Mouse (Mus musculus) CD4-positive naive resting alpha-beta T cell, adult 57 days (primary cell): ENCODE measurements around the gene Tm2d3. TPM values are rescaled to one million over a fixed set of nuclear protein-coding genes. Genes with fewer than 3 reads are reported as not detected.

ENCODE experiments used
- total RNA-seq: library from RNA; stranded (reverse); gene quantifications from one replicate; pipeline ENCODE4 v1.2.4, GENCODE M21; 2023

Gene Tm2d3
- 20.7 TPM for total RNA-seq

DNA sequence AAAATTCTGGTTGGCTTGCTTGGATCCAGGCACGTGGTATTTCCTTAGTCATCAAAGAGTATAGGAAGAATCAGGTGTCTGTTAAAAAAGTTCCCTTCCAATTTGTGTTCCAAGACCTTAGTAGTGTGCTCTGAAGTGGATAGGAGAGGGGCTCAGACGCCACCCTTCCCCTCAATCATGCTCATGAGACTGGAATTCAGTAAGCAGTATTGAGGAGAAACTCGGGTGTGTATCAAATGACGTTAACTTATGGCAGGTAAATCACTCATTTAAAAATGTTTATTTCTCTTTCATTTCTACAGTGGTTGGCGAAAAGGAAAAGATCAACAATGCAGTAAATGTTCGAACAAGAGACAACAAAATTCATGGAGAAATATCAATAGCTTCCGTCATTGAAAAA is at the start of gene Tm2d3:
Tm2d3 (plus strand) TSS at position 301 of the 400 bp plus-strand sequence.

DNA sequence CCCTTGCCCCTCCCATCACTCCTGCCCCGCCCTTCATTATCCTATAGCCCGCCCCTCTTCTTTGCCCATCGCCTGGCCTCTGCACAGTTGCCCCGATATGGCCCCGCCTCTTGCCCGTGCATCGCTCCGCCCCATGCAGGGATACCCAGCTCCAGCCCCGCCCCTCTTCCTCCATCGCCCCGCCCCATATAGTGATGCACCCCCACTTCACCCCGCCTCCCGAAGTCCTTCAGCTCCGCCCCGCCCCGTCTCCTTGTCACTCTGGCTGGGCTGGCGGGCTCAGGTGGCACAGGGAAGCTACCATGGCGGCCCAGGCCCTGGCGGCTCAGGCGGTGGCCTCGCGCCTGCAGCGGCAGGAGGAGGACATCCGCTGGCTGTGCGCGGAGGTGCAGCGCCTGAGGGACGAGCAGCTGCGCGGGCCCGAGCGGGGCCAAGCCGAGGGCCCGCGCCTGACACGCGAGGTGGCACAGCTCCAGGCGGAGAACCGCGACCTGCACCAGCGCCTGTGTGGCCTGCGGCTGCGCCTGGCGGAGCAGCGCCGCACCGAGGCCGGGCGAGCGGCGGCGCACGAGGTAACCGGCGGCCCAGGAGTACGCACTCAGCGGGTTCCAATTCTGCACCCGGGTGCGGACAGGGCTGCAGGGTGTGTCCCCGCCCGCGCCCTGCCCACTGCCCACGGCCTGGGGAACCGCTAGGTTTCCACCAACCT is 46.2 kb upstream of the Tm2d3 start, which contains the start of gene Tarsl2:
Tarsl2 (plus strand) TSS at position 256 of the 709 bp plus-strand sequence.

Other genes starting within 250 kb of the Tm2d3 start
- gene Tjp1, start 163.4 kb upstream of the Tm2d3 start, total RNA-seq: 1.7 TPM
- gene Tarsl2, start 46.3 kb upstream of the Tm2d3 start, total RNA-seq: 10.6 TPM
- 1.4 TPM for gene Pcsk6, start 170.6 kb downstream of the Tm2d3 start, total RNA-seq